Mouse (Mus musculus) embryonic fibroblast, embryonic 13.5 days (primary cell): ENCODE results near the gene Castor1. TPM values are rescaled to one million over a fixed set of nuclear protein-coding genes. Genes with fewer than 3 reads are reported as not detected.

ENCODE experiments used
- H3K27ac ChIP-seq: 2 replicates; pipeline ENCODE4 v1.5.1; 2012; ENCODE audit warnings: low read length, control low read depth, inconsistent platforms; ENCODE audit not compliant: insufficient read depth
- H3K4me1 ChIP-seq: 2 replicates; pipeline ENCODE4 v1.6.1; 2011; ENCODE audit warnings: low read length; ENCODE audit not compliant: control insufficient read depth, insufficient read depth
- H3K4me3 ChIP-seq: 2 replicates; pipeline ENCODE4 v1.5.1; 2011; ENCODE audit warnings: mild to moderate bottlenecking, control low read depth, low read length; ENCODE audit not compliant: insufficient read depth
- CTCF ChIP-seq: IDR thresholded peaks from 2 replicates; pipeline ENCODE4 v1.5.1; 2011; ENCODE audit warnings: mild to moderate bottlenecking, control low read depth, low read length, moderate library complexity, borderline replicate concordance; ENCODE audit not compliant: insufficient read depth
- POLR2A ChIP-seq: IDR thresholded peaks from 2 replicates; pipeline ENCODE4 v1.6.1; 2011; ENCODE audit warnings: low read depth, mild to moderate bottlenecking, control low read depth, low read length, moderate library complexity
- polyA plus RNA-seq: library from polyadenylated mRNA; stranded (reverse); fragments of >200 nt; gene quantifications from 2 replicates; pipeline ENCODE4 v1.2.4, GENCODE M21; 2011; ENCODE audit warnings: low read depth; ENCODE audit not compliant: missing spikeins, insufficient read length

Castor1 gene
- polyA plus RNA-seq, 1 experiment: 13.9 TPM

DNA sequence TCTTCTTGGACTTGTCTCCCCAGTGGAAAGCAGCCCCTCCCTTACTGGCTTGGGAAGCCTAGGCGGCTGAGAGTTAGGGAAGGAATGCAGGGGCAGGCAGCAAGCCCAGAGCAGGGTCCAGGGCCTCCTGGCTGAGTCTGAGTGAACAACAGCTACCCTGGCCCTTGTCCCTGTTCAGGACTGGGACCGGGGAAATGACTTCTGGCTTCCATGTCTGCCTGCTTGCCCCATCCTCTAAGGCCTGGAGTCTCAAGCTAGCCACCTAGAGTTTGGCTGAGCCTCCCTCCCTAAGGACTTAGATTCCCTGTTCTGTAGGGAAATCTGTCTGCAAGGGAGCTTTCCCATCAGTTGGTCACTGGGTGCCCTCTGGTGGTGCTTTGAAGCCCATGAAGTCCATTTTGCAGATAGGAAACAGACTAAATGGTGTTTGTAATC, 1.3 kb downstream of the Castor1 start:
- TF ChIP-seq POLR2A (peak; percentile 49; the same call in 1 of the 2 replicates), CTCF (peak; percentile 40; the same call in 1 of the 2 replicates)
- Histone ChIP-seq H3K4me3 (peak overlapping the region; percentile 51), H3K4me1 (no peaks in the 10 kb centered on the region), H3K27ac (peak overlapping the region; percentile 49)

GRCm38 (mm10) chr11:4219908-4220307, 1.9 kb downstream of the Castor1 start:
- H3K4me3 ChIP-seq: no peak overlapping the region
- TF ChIP-seq CTCF (no peak), POLR2A (no peak)
- no peaks in the 10 kb centered on the region for H3K4me1 ChIP-seq
- H3K27ac ChIP-seq: no peak overlapping the region

GRCm38 (mm10) chr11:4220443-4221400, 2.7 kb downstream of the Castor1 start:
- TF ChIP-seq POLR2A (no peak), CTCF (peak; percentile 87)
- H3K27ac ChIP-seq: no peak overlapping the region
- no peaks in the 10 kb centered on the region for H3K4me1 ChIP-seq
- H3K4me3 ChIP-seq: no peak overlapping the region

DNA sequence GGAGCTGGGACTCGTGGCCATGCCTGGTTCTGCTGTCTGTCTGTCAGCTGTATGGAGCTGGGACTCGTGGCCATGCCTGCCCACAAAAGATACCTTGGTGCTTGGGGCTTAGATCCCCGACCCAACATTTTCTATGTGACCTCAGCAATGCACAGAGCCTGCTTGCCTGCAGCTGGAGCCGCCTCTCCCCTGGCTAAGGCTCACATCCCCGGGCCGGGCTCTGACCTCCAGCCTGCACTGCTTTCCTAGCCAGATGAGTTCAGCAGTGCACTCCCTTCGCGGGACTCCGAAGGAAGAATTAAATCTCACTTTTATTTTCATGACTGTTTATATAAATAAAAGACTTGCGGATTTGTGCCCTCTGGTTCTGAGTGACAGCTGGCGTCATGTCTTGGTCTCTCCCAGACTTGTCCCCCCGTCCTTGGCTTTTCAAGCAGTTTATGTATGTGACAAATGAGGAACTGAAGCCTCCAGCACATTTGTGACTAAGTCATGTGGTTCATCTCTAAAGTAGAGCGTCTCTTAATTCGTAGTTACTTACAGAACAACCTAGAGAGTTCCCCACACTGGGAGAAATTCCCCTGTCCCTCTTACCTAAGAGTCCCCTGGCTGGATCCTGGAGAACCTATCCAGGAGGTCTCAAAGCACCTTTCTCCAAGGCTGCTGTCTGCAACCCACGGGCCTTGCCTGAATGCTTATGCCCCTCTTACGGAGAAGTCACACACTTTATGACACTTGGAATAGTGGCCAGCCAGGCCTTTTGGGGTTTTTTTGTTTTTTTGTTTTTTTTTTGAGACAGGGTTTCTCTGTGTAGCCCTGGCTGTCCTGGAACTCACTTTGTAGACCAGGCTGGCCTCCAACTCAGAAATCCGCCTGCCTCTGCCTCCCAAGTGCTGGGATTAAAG, 4.3 kb downstream of the Castor1 start:
- Histone ChIP-seq H3K4me3 (no peak overlapping the region), H3K27ac (no peak overlapping the region), H3K4me1 (no peaks in the 10 kb centered on the region)
- TF ChIP-seq CTCF (no peak), POLR2A (no peak)

- Histone ChIP-seq H3K4me1 (no peaks in the 10 kb centered on the region), H3K4me3 (no peak overlapping the region), H3K27ac (no peak overlapping the region)
- TF ChIP-seq POLR2A: no peak
- TF ChIP-seq CTCF: no peak
These were observed 5.6 kb downstream of the Castor1 start for GRCm38 (mm10) chr11:4223393-4224188.

- Histone ChIP-seq H3K4me3 (no peak overlapping the region), H3K4me1 (no peaks in the 10 kb centered on the region), H3K27ac (no peak overlapping the region)
- TF ChIP-seq CTCF (no peak), POLR2A (no peak)
These were observed 6.2 kb downstream of the Castor1 start for GRCm38 (mm10) chr11:4224223-4224622.

- Histone ChIP-seq H3K27ac (no peak overlapping the region), H3K4me3 (no peak overlapping the region), H3K4me1 (no peaks in the 10 kb centered on the region)
- TF ChIP-seq CTCF: no peak
- no peak for TF ChIP-seq POLR2A
These were observed 8.7 kb downstream of the Castor1 start for GRCm38 (mm10) chr11:4226569-4227325.

GRCm38 (mm10) chr11:4228463-4228862, 10.4 kb downstream of the Castor1 start:
- no peak for TF ChIP-seq CTCF
- TF ChIP-seq POLR2A: no peak
- Histone ChIP-seq H3K4me1 (no peaks in the 10 kb centered on the region), H3K27ac (no peak overlapping the region), H3K4me3 (no peak overlapping the region)
